Mouse (Mus musculus) ES-Bruce4 (cell line): ENCODE measurements around the gene Olfr376.

Experiments
- CTCF ChIP-seq: IDR thresholded peaks from one replicate; pipeline ENCODE4 v1.8.1; 2011; ENCODE audit warnings: low read depth, low read length
- EP300 ChIP-seq: IDR thresholded peaks from 2 replicates; pipeline ENCODE4 v1.6.1; 2011; ENCODE audit warnings: low read depth, low read length; ENCODE audit not compliant: insufficient read depth
- POLR2A ChIP-seq: IDR thresholded peaks from one replicate; pipeline ENCODE4 v1.8.1; 2011; ENCODE audit warnings: low read length; ENCODE audit not compliant: insufficient read depth

DNA sequence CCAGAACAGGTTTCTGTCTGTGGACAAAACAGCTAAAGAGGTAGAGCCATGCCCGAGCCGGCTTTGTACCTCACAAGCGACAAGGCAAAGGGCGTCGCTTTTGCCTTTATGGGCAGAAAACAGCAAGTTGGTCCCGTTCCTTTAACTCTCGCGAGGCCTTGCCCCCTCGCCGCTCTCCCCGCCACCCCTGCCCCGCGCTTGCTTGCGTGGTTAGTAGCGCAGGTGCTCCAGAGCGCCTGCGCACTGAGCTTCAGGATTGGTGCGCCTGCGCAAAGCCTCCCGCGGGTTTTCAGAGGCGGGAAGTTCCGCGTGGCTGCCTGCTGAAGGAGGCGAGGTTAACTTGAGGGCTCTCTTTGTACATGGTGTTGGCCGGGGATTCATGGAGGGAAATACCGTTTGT lies 41.6 kb upstream of the Olfr376 start, which contains the start of the genes Aspa, Gm49340 and Spata22:
- TF ChIP-seq CTCF = no peak
- TF ChIP-seq POLR2A = no peak
- TF ChIP-seq EP300 = no peak
